Comparison of ENCODE assay signal across 11 mouse cellular contexts in the genomic region with DNA sequence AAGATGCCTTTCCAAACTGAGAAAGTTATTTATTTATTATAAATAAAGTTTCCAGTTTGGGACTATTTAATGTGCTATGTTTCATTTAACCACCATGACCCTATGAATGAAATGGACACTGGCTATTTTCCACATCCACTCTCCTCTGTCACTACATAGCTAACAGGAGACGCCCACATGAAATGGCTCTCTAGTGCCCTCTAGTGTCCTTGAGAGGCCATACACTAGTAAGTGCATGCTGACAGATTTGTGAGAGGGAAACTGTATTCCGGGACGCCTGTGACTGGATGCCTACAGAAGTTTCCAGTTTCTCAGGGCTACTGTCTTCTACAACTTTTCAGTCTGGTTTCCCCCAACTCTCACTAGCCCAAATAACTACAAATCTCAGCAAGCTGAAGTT. TPM values are rescaled to one million over a fixed set of nuclear protein-coding genes. Genes with fewer than 3 reads are reported as not detected.
DNase-seq lines count a peak whose midpoint lies in the region; ATAC-seq and TF ChIP-seq lines count a peak whose summit lies in the region.
"Had no signal": no experiment of that assay in that cellular context is flagged by ENCODE, and none has a peak within 500 bp of the region (broad histone marks: within the 10 kb centered on the region; RNA-seq: fewer than 3 reads in every experiment).

No protein-coding gene starts in this region.

- peak; percentile 45 for TF ChIP-seq CTCF in liver, adult 2 months (IDR thresholded peaks at IDR 0.05; ENCODE audit: low read depth, low read length)

- H3K27ac ChIP-seq in liver, adult 2 months (replicated peaks; ENCODE audit: insufficient read depth, low read depth, low read length), result no peak overlapping the region
- no peak overlapping the region for H3K27ac ChIP-seq in liver, embryonic 11.5 days (ENCODE audit: low read depth, low read length)
- H3K27ac ChIP-seq: hindbrain, embryonic 15.5 days had no signal

- ATAC-seq in cerebellum, adult (ENCODE audit: insufficient number of reproducible peaks, low FRiP score, low TSS enrichment), result no peak
- no peak for ATAC-seq in liver, embryonic 11.5 days (replicated peaks; ENCODE audit: low FRiP score)
- ATAC-seq in inflammation-experienced regulatory T-cells, adult 6 months, result peak; percentile 77
- ATAC-seq in megakaryocyte-erythroid progenitor cell, adult 5-6 weeks (replicated peaks; ENCODE audit: low FRiP score, low TSS enrichment, poor library complexity, severe bottlenecking), result peak; percentile 87

- H3K9me3 ChIP-seq in liver, embryonic 11.5 days (ENCODE audit: control insufficient read depth, low read length), result no peaks in the 10 kb centered on the region
- H3K9me3 ChIP-seq: hindbrain, embryonic 15.5 days had no signal

- peak; percentile 8 for DNase-seq in cerebellum, adult 8-10 months
- DNase-seq in liver, adult 2 months (ENCODE audit: extremely low read depth, low read depth, low spot score), result peak; percentile 49
- no peak for DNase-seq in liver, embryonic 11.5 days (ENCODE audit: low spot score)
- peak; percentile 10 for DNase-seq in cerebellum, adult 9-11 months
- DNase-seq in ovary, postnatal 14 days (ENCODE audit: low spot score), result no peak

- no peaks in the 10 kb centered on the region for H3K4me1 ChIP-seq in liver, adult 2 months (ENCODE audit: control insufficient read depth, insufficient read depth, low read length)
- no peaks in the 10 kb centered on the region for H3K4me1 ChIP-seq in liver, embryonic 11.5 days (replicated peaks; ENCODE audit: control insufficient read depth, insufficient read depth, low read length)
- H3K4me1 ChIP-seq: hindbrain, embryonic 15.5 days had no signal

- WGBS in liver, adult 2 months, result 9% methylated on average over 3 of the region's 3 CpGs
- 29% methylated on average over 3 of the region's 3 CpGs for WGBS in liver, embryonic 11.5 days

- H3K36me3 ChIP-seq in liver, adult 2 months (ENCODE audit: control insufficient read depth, insufficient read depth, low read length), result no peaks in the 10 kb centered on the region
- H3K36me3 ChIP-seq in liver, embryonic 11.5 days (ENCODE audit: control insufficient read depth, insufficient read depth, low read length), result no peaks in the 10 kb centered on the region
- H3K36me3 ChIP-seq: hindbrain, embryonic 15.5 days had no signal

- no peak overlapping the region for H3K4me2 ChIP-seq in liver, embryonic 11.5 days
- H3K4me2 ChIP-seq: hindbrain, embryonic 15.5 days had no signal

- TF ChIP-seq POLR2A in liver, adult 2 months (IDR thresholded peaks at IDR 0.05; ENCODE audit: extremely low read depth, insufficient read depth, low read length), result no peak

- H3K27me3 ChIP-seq in liver, adult 2 months (ENCODE audit: control insufficient read depth, insufficient read depth, low read length), result no peaks in the 10 kb centered on the region
- no peaks in the 10 kb centered on the region for H3K27me3 ChIP-seq in liver, embryonic 11.5 days (replicated peaks; ENCODE audit: control insufficient read depth, insufficient read depth, low read length)
- H3K27me3 ChIP-seq: hindbrain, embryonic 15.5 days had no signal

- H3K9ac ChIP-seq in liver, adult 2 months (ENCODE audit: low read depth, low read length), result no peak overlapping the region
- H3K9ac ChIP-seq in liver, embryonic 11.5 days (ENCODE audit: low read depth, low read length), result no peak overlapping the region
- H3K9ac ChIP-seq: hindbrain, embryonic 15.5 days had no signal

- H3K79me2 ChIP-seq in liver, adult 2 months (ENCODE audit: control insufficient read depth, insufficient read depth, low read length), result no peaks in the 10 kb centered on the region

- H3K4me3 ChIP-seq in liver, adult 2 months (ENCODE audit: insufficient read depth, low read depth, low read length), result no peak overlapping the region
- H3K4me3 ChIP-seq in liver, embryonic 11.5 days (ENCODE audit: low read depth, low read length), result no peak overlapping the region
- H3K4me3 ChIP-seq: hindbrain, embryonic 15.5 days had no signal

RNA-seq across cellular contexts. Expression of gene Akap14, which starts 1.6 kb away (rescaled TPM):
- total RNA-seq in liver, adult 2 months (2014; rRNA removed), result not detected in 2 replicates
- polyA plus RNA-seq in liver, adult 2 months (2012; rRNA removed), result not detected in 2 replicates
- polyA plus RNA-seq in liver, embryonic 11.5 days (2014; fragmentation: Nextera tagmentation; extraction: Ambion mirVana), result 0.10 TPM in 1 of 2 replicates, not detected in the other
- under 1 TPM in 2 of 3 experiments, not detected in 1; 0.33 to 0.53 TPM for polyA plus RNA-seq in inflammation-experienced regulatory T-cells, adult 6 months (2017; shearing (Covaris generic))
- total RNA-seq in megakaryocyte-erythroid progenitor cell, adult 5-6 weeks (2014; fragmentation: Nextera tagmentation), result not detected in 2 replicates
- not detected in 2 replicates for total RNA-seq in megakaryocyte-erythroid progenitor cell, adult 5-6 weeks (2017)
- total RNA-seq: ES-E14 had no signal

RNA-seq across cellular contexts. Expression of gene Ndufa1, which starts 23.9 kb away (rescaled TPM):
- total RNA-seq in liver, adult 2 months (2014; rRNA removed), result 297 and 311 TPM in 2 replicates
- polyA plus RNA-seq in liver, adult 2 months (2012; rRNA removed), result 260 and 276 TPM in 2 replicates
- polyA plus RNA-seq in liver, embryonic 11.5 days (2014; fragmentation: Nextera tagmentation; extraction: Ambion mirVana), result 321 and 361 TPM in 2 replicates
- 100 to 1,000 TPM; 266 to 354 (median 305) TPM for polyA plus RNA-seq in inflammation-experienced regulatory T-cells, adult 6 months (2017; shearing (Covaris generic))
- total RNA-seq in megakaryocyte-erythroid progenitor cell, adult 5-6 weeks (2014; fragmentation: Nextera tagmentation), result 231 and 296 TPM in 2 replicates
- total RNA-seq in megakaryocyte-erythroid progenitor cell, adult 5-6 weeks (2017), result 114 and 134 TPM in 2 replicates

RNA-seq across cellular contexts. Expression of gene Rnf113a1, which starts 24.0 kb away (rescaled TPM):
- 0.87 and 1.1 TPM in 2 replicates for total RNA-seq in liver, adult 2 months (2014; rRNA removed)
- polyA plus RNA-seq in liver, adult 2 months (2012; rRNA removed), result 1.4 and 1.7 TPM in 2 replicates
- 8.9 and 9.4 TPM in 2 replicates for polyA plus RNA-seq in liver, embryonic 11.5 days (2014; fragmentation: Nextera tagmentation; extraction: Ambion mirVana)
- 10 to 100 TPM in 2 of 3 experiments, 1 to 10 TPM in 1; 7.9 to 16.0 (median 11.7) TPM for polyA plus RNA-seq in inflammation-experienced regulatory T-cells, adult 6 months (2017; shearing (Covaris generic))
- 5.7 and 7.4 TPM in 2 replicates for total RNA-seq in megakaryocyte-erythroid progenitor cell, adult 5-6 weeks (2014; fragmentation: Nextera tagmentation)
- total RNA-seq in megakaryocyte-erythroid progenitor cell, adult 5-6 weeks (2017), result 0.80 and 4.4 TPM in 2 replicates

RNA-seq across cellular contexts. Expression of gene Nkap, which starts 40.5 kb away (rescaled TPM):
- 4.3 and 5.0 TPM in 2 replicates for total RNA-seq in liver, adult 2 months (2014; rRNA removed)
- polyA plus RNA-seq in liver, adult 2 months (2012; rRNA removed), result 0.97 and 1.1 TPM in 2 replicates
- 19.0 and 19.9 TPM in 2 replicates for polyA plus RNA-seq in liver, embryonic 11.5 days (2014; fragmentation: Nextera tagmentation; extraction: Ambion mirVana)
- 10 to 100 TPM; 21.7 to 35.3 (median 33.7) TPM for polyA plus RNA-seq in inflammation-experienced regulatory T-cells, adult 6 months (2017; shearing (Covaris generic))
- total RNA-seq in megakaryocyte-erythroid progenitor cell, adult 5-6 weeks (2014; fragmentation: Nextera tagmentation), result 20.1 and 22.4 TPM in 2 replicates
- 45.9 and 70.9 TPM in 2 replicates for total RNA-seq in megakaryocyte-erythroid progenitor cell, adult 5-6 weeks (2017)

RNA-seq across cellular contexts. Expression of gene Gm9, which starts 43.8 kb away (rescaled TPM):
- total RNA-seq in liver, adult 2 months (2014; rRNA removed), result not detected in 2 replicates
- polyA plus RNA-seq in liver, adult 2 months (2012; rRNA removed), result not detected in 2 replicates
- not detected in 2 replicates for polyA plus RNA-seq in liver, embryonic 11.5 days (2014; fragmentation: Nextera tagmentation; extraction: Ambion mirVana)
- polyA plus RNA-seq in inflammation-experienced regulatory T-cells, adult 6 months (2017; shearing (Covaris generic)), result not detected
- total RNA-seq in megakaryocyte-erythroid progenitor cell, adult 5-6 weeks (2014; fragmentation: Nextera tagmentation), result not detected in 2 replicates
- not detected in 2 replicates for total RNA-seq in megakaryocyte-erythroid progenitor cell, adult 5-6 weeks (2017)
- polyA plus RNA-seq: hindbrain, embryonic 15.5 days; neural tube, embryonic 14.5 days had no signal

Comparison
In these comparisons a context has a peak if more than half of its experiments do, and no peak if none do; other contexts are left out.
1. DNase-seq: peak in cerebellum, adult 8-10 months (single experiment), liver, adult 2 months (single experiment) and cerebellum, adult 9-11 months (single experiment); none in liver, embryonic 11.5 days (single experiment) and ovary, postnatal 14 days (single experiment).
2. ATAC-seq: peak in inflammation-experienced regulatory T-cells, adult 6 months (single experiment) and megakaryocyte-erythroid progenitor cell, adult 5-6 weeks (single experiment); none in cerebellum, adult (single experiment) and liver, embryonic 11.5 days (single experiment).